Mouse (Mus musculus): ENCODE measurements around the gene Tmem147.
"Not testable (repeated sequence)": the region's sequence is repeated elsewhere in the genome, so short reads cannot be mapped to it uniquely, and the experiment has no call there.

Tmem147 gene

DNA sequence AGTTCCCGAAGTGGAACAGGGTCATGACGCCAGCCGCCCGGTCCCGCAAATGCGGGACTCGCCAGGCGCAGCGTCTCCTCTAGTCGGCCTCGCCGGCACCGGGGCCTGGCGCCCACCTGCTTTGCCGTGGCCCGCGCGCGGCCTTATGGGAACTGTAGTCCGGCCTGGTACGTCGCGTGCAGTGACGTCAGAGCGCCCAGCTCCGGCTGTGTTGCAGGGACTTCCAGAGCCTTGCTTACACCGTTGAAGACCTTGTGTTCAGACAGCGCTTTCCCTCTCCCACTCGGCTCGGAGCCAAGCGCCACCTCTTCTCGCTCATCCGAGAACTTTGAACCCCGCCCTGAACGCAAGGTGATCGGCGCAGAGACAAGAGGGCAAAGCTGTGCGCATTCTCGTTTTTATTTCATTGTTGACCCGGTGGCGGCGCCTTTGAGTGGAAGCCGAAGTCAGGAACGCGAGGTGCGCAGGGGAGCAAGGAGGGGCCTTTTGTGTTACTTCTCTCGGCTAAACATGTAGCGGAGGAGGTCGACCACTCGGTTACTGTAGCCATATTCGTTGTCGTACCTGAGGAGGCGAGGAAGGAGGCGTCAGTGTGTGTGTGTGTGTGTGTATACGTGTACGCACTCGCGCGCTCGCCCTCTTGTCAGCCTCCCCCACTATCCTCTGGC, at the start of gene Tmem147:
Tmem147 (minus strand) TSS at position 145 of the 668 bp plus-strand sequence.
- DNase-seq (ENCODE audit: low spot score), result peak; percentile 95

- DNase-seq (ENCODE audit: low spot score), result no peak
Measured at GRCm38 (mm10) chr7:30777911-30778310, 48.6 kb upstream of the Tmem147 start.

- DNase-seq (ENCODE audit: low spot score), result no peak
Measured at GRCm38 (mm10) chr7:30777081-30777579, 47.8 kb upstream of the Tmem147 start.

GRCm38 (mm10) chr7:30776104-30776503, 46.8 kb upstream of the Tmem147 start:
- no peak for DNase-seq (ENCODE audit: low spot score)

- DNase-seq (ENCODE audit: low spot score), result no peak
Measured at GRCm38 (mm10) chr7:30769236-30769635, 39.9 kb upstream of the Tmem147 start.

DNA sequence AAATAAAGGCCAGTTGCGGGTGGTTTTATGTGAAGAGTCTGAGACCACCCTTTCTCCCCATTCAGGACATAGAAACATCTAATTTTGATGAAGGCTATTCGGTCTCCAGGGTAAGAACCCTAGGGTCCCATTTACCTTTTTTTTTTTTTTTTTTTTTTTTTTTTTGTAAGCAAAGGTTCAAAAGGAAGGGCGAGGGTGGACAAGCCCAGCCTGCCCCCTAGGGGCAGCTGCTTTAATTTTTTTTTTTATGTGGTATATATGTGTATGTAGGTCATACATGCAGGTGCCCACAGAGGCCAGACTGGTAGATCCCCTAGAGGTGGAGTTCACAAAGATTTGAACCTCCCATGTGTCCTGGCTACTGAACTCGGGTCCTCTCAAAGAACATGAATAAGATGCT, 37.1 kb upstream of the Tmem147 start:
- no peak for DNase-seq (ENCODE audit: low spot score)

GRCm38 (mm10) chr7:30765173-30765572, 35.8 kb upstream of the Tmem147 start:
- no peak for DNase-seq (ENCODE audit: low spot score)

- no peak for DNase-seq (ENCODE audit: low spot score)
Measured at GRCm38 (mm10) chr7:30763456-30763855, 34.1 kb upstream of the Tmem147 start, which contains the start of gene Dmkn. TSS of gene Dmkn (plus strand) at chr7:30763756.

GRCm38 (mm10) chr7:30761769-30762352, 32.5 kb upstream of the Tmem147 start:
- no peak for DNase-seq (ENCODE audit: low spot score)

GRCm38 (mm10) chr7:30758853-30759252, 29.5 kb upstream of the Tmem147 start:
- DNase-seq (ENCODE audit: low spot score), result peak; percentile 8

DNA sequence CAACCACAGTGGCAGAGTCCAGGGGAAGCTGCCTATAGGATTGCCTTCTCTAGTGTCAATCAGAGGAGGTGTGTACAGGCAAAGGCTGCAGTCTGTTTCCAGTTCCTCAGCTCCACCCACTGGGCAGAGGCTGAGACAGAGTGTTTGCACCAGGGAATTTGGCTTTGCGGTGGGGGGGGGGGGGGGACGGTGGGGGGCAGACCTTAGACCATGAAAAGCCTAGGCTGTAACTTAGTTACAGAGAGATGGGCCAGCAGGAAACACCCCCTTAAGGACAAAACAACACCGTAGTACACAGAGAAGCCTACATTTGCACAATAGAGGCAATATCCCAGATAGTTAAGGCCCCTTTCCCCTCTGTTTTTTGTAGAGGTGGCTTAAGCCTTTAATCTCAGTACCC, 27.7 kb upstream of the Tmem147 start:
- no peak for DNase-seq (ENCODE audit: low spot score)

GRCm38 (mm10) chr7:30751086-30751669, 21.8 kb upstream of the Tmem147 start, which contains the start of gene Sbsn:
TSS of gene Sbsn (plus strand) at chr7:30751471.
- no peak for DNase-seq (ENCODE audit: low spot score)

DNA sequence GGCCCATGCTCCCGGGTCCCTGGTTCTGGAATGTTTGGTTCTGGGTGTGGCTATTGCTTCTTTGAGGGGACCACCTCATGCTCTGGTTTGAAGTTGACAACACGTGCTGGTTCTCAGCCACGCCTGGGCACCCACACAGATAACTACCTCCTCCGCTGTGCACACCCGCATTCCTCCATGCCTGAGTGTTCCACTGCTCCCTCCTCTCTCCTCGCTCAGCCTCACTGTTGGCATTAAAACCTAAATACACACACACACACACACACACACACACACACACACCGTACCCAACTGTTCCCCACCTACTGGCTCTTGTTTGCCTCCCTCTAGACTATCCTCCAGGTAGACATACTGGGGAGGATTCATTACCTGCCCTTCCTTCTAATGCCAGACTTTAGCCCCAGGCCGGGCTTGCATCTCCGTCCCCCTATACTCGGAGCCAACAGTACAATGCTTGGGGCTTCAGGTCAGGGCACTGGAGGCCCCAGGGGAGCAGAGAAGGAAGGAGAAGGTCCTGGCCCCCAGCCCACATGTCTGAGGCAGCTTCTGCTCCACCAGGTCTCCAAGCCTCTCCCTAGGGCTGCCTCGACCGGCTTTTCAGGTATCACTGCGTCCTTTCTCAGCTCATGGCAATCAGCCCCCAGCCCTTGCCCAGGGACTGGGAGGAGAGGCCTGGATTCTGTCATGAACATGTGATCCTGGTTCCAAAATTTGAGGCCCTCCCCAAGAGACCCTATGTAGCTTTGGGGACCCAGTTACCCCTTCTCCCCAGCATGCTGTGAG, 20.7 kb upstream of the Tmem147 start:
- DNase-seq (ENCODE audit: low spot score), result no peak

DNA sequence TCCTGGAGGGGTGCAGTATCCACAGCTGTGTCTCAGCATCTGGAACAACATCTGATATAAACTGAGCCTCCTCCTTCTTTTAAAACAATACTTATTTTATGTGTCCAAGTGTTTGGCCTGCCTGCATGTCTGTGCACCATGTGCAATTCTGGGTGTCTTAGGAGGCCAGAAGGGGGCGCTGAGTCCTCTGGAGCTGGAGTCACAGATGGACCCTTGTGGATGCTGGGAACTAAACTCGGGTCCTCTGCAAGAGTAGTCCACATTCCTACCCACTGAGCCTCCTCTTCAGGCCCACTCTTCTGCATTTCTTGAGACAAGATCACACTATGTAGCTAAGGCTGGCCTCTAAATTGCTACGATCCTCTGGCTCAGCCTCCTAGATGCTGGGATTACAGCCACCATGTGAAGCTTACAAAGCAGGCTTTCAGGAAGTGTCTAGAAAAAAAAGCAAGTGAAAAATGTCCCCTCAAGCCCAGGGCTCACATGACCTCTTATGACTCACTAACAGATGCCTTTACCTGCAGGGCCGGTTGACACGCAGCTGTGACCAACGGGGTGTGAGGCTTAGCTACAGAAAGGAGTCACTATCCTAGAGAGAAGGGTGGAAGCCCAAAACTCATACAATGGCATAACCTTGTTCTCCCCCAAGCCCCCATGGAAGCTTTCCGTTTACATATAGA, 18.3 kb upstream of the Tmem147 start:
- DNase-seq (ENCODE audit: low spot score), result no peak

DNA sequence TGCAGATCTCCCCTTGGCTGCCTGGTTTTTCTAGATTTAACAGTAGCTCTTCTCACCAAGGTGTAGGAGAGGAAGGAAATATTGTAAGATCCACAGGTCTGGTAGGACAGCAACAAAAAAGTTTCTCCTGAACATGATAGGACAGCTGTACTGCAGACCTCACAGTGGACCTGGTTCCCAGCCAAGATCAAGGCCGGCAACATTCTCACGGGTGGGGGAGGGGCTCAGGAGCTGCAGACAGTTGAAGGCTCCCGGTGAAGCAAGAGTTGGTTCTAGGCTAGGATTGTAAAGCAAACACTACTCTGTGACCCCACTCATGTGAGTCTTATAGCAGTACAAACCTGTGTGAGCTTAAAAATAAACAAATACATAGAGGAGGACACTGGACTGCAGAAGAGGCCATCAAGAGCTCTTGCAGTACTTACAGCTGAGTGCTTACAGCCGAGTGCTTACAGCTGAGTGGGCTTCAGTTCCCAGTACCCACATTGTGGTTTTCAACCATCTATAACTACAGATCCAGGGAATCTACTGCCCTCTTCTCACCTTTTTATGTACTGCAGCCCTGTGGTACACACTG, 14.8 kb upstream of the Tmem147 start:
- no peak for DNase-seq (ENCODE audit: low spot score)

DNA sequence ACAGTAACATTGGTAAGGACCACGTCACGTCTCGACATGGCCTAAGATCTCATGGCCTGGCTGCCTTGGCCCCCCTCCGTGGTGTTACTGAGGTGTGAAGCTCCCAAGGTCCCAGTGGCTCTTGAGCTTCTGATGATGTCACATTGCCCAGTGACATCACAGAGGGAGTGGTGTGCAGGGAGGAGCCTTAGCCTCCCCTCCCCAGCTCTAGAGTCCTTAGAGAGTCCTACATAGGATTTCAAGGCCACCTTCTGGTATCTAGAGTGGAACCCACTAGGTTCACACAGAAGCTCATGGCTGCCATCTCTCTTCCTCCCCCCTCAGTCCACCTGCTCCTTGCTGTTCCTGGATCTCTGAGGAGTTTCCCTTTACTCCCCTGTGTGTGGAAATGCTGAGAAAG, 14.3 kb upstream of the Tmem147 start, which contains the start of gene Gapdhs:
Gapdhs (minus strand) TSS at position 65 of the 400 bp plus-strand sequence.
- not testable (repeated sequence) for DNase-seq (ENCODE audit: low spot score)

- DNase-seq (ENCODE audit: low spot score), result not testable (repeated sequence)
Measured at GRCm38 (mm10) chr7:30742570-30742969, 13.2 kb upstream of the Tmem147 start.

DNA sequence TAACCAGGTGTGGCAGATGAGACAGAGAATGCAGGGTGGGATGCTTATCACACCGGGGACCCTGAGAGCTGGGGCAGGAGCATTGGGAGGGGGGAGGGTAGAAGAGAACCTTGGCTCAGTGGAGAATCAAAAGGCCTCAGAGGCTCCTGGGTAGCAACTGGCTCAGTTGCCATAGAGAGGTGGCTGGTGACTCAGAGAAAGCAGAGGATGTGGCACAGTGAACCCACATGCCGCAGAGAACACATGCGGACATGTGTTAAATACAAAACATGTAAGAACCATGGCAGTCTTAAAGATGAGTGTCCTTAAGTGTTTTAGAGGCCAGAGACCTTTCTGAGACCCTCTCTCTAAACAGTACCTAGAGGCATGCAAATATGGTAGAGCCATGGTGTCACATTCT, 6.9 kb upstream of the Tmem147 start:
- DNase-seq (ENCODE audit: low spot score), result peak; percentile 37

DNA sequence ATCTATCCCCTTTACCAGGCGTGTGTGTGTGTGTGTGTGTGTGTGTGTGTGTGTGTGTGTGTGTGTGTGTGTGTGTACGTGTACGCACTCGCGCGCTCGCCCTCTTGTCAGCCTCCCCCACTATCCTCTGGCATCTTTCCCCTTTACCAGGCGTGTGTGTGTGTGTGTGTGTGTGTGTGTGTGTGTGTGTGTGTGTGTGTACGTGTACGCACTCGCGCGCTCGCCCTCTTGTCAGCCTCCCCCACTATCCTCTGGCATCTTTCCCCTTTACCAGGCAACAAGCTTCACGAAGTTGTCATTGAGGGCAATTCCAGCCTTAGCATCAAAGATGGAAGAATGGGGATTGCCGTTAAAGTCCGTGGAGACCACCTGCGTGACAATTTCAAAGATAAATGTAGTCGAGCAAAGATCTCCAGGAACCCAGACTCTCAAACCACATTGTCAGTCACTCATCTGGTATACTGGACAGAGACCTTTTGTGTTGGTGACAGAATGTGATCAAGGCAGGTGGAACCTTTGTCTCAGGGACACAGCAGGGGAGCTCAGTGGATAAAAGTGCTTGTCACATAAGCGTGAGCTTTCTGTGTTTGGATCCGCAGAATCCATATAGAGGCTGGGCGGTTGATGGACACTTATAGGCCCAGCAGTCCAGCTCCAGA, 853 bp upstream of the Tmem147 start:
- not testable (repeated sequence) for DNase-seq (ENCODE audit: low spot score)

DNA sequence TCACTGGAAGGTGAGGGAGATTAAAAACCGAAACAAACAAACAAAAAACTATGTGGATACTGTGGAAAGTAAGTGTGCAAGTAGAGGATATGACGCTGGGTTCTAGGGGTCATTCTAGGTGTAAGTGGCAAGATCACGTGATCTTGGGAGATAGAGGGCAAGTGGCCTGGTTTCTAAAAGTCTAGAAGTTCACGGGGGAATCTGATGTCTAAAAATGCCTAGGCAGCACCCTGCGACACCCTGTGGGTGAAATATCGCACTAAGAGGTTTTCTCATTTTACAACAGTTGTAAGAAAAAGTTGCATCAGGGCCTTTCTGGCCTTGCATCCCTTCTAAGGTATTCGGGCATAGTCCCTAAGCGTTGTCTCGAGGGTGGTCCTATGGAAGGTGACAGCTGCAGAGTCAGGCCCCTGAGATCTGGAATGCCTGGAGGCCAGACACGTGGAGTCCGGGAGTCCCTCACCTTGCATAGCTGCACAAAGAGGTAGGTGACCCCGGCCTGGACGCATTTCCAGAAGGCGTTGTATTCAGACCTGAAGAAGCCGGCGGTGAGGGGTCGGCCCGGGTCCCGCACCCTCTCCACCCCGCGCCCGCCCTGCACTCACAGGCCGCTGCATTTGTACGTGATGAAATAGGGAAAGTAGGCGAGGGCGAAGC, 473 bp downstream of the Tmem147 start:
- DNase-seq (ENCODE audit: low spot score), result peak; percentile 9
